Mouse (Mus musculus) embryonic fibroblast, embryonic 13.5 days (primary cell): ENCODE data around the gene Arhgap33.
A peak's percentile ranks its signal among the peaks of the same experiment; 100 is the strongest.

Source experiments
- CTCF ChIP-seq: IDR thresholded peaks from 2 replicates; pipeline ENCODE4 v1.5.1; 2011; ENCODE audit warnings: mild to moderate bottlenecking, control low read depth, low read length, moderate library complexity, borderline replicate concordance; ENCODE audit not compliant: insufficient read depth
- POLR2A ChIP-seq: IDR thresholded peaks from 2 replicates; pipeline ENCODE4 v1.6.1; 2011; ENCODE audit warnings: low read depth, mild to moderate bottlenecking, control low read depth, low read length, moderate library complexity

GRCm38 (mm10) chr7:30553810-30554584 lies 19.1 kb upstream of the Arhgap33 start:
- TF ChIP-seq CTCF: no peak
- TF ChIP-seq POLR2A: 0 out of 2 replicates have a peak, but pooled peaks have one; percentile 18
